Mouse (Mus musculus): ENCODE measurements around the gene Ptgfrn.

The Ptgfrn gene

GRCm38 (mm10) chr3:101112518-101112894 lies 2.4 kb upstream of the Ptgfrn start:
- no peak for DNase-seq

- DNase-seq: no peak
Measured at GRCm38 (mm10) chr3:101111848-101112517, 1.9 kb upstream of the Ptgfrn start.

GRCm38 (mm10) chr3:101111321-101111720 lies 1.2 kb upstream of the Ptgfrn start:
- no peak for DNase-seq

GRCm38 (mm10) chr3:101110838-101111103 lies 693 bp upstream of the Ptgfrn start:
- no peak for DNase-seq

GRCm38 (mm10) chr3:101109558-101110021 lies 488 bp downstream of the Ptgfrn start:
- DNase-seq: peak; percentile 49

GRCm38 (mm10) chr3:101108848-101109247 lies 1.2 kb downstream of the Ptgfrn start:
- no peak for DNase-seq

- DNase-seq: no peak
Measured at GRCm38 (mm10) chr3:101108282-101108681, 1.8 kb downstream of the Ptgfrn start.

GRCm38 (mm10) chr3:101106326-101106725 lies 3.8 kb downstream of the Ptgfrn start:
- DNase-seq: no peak

- no peak for DNase-seq
Measured at GRCm38 (mm10) chr3:101105486-101105885, 4.6 kb downstream of the Ptgfrn start.

GRCm38 (mm10) chr3:101104883-101105282 lies 5.2 kb downstream of the Ptgfrn start:
- no peak for DNase-seq

- no peak for DNase-seq
Measured at GRCm38 (mm10) chr3:101103770-101104169, 6.3 kb downstream of the Ptgfrn start.

GRCm38 (mm10) chr3:101102106-101102505 lies 8.0 kb downstream of the Ptgfrn start:
- DNase-seq: no peak

GRCm38 (mm10) chr3:101101184-101101583 lies 8.9 kb downstream of the Ptgfrn start:
- DNase-seq: no peak

GRCm38 (mm10) chr3:101099701-101100357 lies 10.2 kb downstream of the Ptgfrn start:
- no peak for DNase-seq

- peak; percentile 14 for DNase-seq
Measured at GRCm38 (mm10) chr3:101098073-101098472, 12.0 kb downstream of the Ptgfrn start.

- no peak for DNase-seq
Measured at GRCm38 (mm10) chr3:101097146-101097800, 12.8 kb downstream of the Ptgfrn start.

GRCm38 (mm10) chr3:101095761-101096449 lies 14.2 kb downstream of the Ptgfrn start:
- no peak for DNase-seq

GRCm38 (mm10) chr3:101092202-101092601 lies 17.9 kb downstream of the Ptgfrn start:
- no peak for DNase-seq

GRCm38 (mm10) chr3:101086584-101087445 lies 23.3 kb downstream of the Ptgfrn start:
- DNase-seq: no peak

GRCm38 (mm10) chr3:101080925-101081324 lies 29.2 kb downstream of the Ptgfrn start:
- no peak for DNase-seq

- DNase-seq: no peak
Measured at GRCm38 (mm10) chr3:101078344-101078743, 31.7 kb downstream of the Ptgfrn start.

GRCm38 (mm10) chr3:101077710-101078100 lies 32.4 kb downstream of the Ptgfrn start:
- no peak for DNase-seq

Data from thymus, postnatal 25 days (tissue).